Mouse (Mus musculus): ENCODE measurements around the gene Vmn2r28.
"Not testable (repeated sequence)": the region's sequence is repeated elsewhere in the genome, so short reads cannot be mapped to it uniquely, and the experiment has no call there.

Gene Vmn2r28

DNA sequence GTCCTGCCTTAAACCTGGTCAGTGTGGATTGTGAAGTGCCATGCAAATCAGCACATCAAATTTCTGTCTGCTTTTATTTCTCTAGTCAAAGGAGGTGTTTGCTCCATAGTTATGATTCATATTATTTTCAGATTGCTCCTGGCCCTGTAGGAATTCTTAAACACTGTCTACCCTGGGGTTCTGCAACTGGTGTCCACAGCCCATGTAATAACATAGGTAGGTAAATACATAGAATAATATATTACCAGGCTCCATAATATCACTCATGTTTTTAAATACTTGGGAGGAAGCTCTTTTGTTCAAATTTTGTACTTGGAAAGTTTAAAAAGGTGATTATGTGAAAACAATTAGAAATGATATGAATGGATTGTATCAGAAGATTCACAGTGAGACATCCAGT is at the start of gene Vmn2r28:
Gene Vmn2r28, minus strand, starts transcription at position 101 of the 400 bp plus-strand sequence.
- not testable (repeated sequence) for DNase-seq (ENCODE audit: low spot score)

DNA sequence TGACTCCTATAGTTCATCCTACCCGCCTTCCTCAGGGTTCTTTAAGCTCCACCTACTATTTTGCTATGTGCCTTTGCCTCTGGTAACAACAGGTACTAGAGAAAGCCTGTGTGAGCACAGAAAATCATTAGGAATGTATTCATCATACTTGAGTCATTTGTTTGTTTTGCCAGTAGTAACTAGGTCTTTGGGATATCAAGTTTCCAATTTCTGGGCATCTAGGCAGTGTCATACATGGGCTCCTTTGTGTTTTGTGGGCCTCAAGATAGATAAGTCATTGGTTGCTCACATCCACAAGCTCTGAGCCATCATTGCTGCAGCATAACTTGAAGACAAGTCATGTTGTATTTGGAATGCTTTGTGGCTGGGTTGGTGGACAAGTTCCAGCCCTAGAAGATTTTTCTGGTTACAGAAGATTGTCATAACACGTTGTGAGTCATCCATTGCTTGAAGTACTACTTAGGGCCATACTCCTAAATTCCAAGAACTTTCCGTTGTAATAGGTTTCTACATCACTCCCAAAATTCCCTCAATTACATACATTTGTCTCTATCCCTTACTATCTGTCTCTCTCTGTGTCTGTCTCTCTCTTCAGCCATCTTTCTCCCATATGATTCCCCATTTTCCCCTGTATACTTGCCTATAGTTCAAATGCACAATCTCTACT is 47.1 kb upstream of the Vmn2r28 start:
- DNase-seq (ENCODE audit: low spot score) = not testable (repeated sequence)

DNA sequence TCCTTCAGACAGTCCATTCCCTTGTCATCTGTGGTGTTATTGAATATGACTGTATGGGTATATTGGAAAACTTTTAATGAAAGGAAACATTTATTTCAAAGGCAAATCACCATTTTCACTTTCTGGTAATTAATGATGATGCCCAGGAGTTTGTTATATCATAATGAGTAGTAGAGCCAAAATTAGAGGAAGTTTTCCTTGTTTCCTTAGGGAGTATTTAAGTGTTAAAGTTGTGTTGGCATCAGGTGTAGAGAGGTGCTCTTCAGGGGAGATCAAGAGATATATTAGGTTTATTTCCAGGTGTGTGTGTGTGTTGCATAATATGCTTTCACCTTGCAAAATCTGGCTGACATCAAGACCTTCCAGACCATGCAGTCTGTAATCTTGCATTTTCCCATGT is 37.1 kb downstream of the Vmn2r28 start, which contains the start of gene Vmn1r59:
Gene Vmn1r59, minus strand, starts transcription at position 101 of the 400 bp plus-strand sequence.
- DNase-seq (ENCODE audit: low spot score) = no peak

DNA sequence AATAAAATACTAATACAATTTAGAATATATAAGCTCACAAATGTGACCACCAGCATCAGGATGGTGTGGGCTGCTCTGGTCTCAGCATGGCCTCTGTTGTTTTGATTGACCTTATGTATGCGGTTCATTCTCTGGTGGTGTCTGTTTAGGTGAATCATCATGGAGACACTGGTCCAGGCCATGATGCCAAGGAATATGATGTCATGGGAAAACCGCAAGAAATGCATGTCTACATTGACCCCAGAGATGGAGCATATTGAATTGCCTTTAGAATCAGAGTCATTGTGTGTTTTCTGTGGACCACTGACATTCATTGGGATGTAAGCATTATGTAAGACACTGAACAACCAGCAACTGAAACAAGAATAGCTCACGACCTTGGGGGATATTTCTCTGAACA is 39.7 kb downstream of the Vmn2r28 start:
- not testable (repeated sequence) for DNase-seq (ENCODE audit: low spot score)

DNA sequence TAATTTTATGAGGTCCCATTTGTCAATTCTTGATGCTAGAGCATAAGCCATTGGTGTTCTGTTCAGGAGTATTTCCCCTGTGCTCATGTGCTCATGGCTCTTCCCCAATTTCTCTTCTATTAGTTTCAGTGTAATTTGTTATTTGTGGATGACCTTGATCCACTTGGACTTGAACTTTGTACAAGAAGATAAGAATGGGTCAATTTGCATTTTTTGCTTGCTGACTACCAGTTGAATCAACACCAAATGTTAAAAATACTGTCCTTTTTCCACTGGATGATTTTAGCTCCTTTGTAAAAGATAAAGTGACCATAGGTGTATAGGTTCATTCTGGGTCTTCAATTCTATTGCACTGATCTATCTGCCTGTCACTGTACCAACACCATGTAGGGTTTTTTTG is 45.1 kb downstream of the Vmn2r28 start:
- no peak for DNase-seq (ENCODE audit: low spot score)
